Mouse (Mus musculus): ENCODE results near the gene Fanci. TPM values are rescaled to one million over a fixed set of nuclear protein-coding genes. Genes with fewer than 3 reads are reported as not detected.
A peak's percentile ranks its signal among the peaks of the same experiment; 100 is the strongest.

Gene Fanci
- total RNA-seq, 2 experiments from 2014 or later, result 0.55 to 1.5 TPM

GRCm38 (mm10) chr7:79447048-79447447, 55.3 kb downstream of the Fanci start:
- DNase-seq, result no peak
- intact Hi-C loops (cut with DNase I), result no loop called here

GRCm38 (mm10) chr7:79447486-79447885, 55.8 kb downstream of the Fanci start:
- intact Hi-C loops (cut with DNase I), result no loop called here
- no peak for DNase-seq

GRCm38 (mm10) chr7:79461721-79462120, 70.0 kb downstream of the Fanci start:
- DNase-seq, result no peak
- intact Hi-C loops (cut with DNase I), result loop anchor here (10.0 kb wide), 1 partner anchor 187 kb away; the partner anchor contains the start of gene Abhd2

- no peak for DNase-seq
- intact Hi-C loops (cut with DNase I), result loop anchor here (10.0 kb wide), 1 partner anchor 189 kb away; the partner anchor contains the start of gene Abhd2
Observed at GRCm38 (mm10) chr7:79463376-79464077, 71.8 kb downstream of the Fanci start.

GRCm38 (mm10) chr7:79464776-79465420, 73.2 kb downstream of the Fanci start:
- DNase-seq, result peak; percentile 9 to 15
- intact Hi-C loops (cut with DNase I), result loop anchor here (5.0 to 10.0 kb wide), 3 partner anchors 73 to 323 kb away; partner anchors contain the start of genes Abhd2 and Fanci

GRCm38 (mm10) chr7:79465461-79466044, 73.8 kb downstream of the Fanci start:
- DNase-seq, result no peak
- intact Hi-C loops (cut with DNase I), result loop anchor here (5.0 to 10.0 kb wide), 3 partner anchors 73 to 323 kb away; partner anchors contain the start of genes Abhd2 and Fanci

GRCm38 (mm10) chr7:79466053-79466901, 74.5 kb downstream of the Fanci start, which contains the start of gene Polg:
Gene Polg, minus strand, starts transcription at chr7:79466362.
- intact Hi-C loops (cut with DNase I), result loop anchor here (5.0 to 10.0 kb wide), 3 partner anchors 74 to 324 kb away; partner anchors contain the start of genes Abhd2 and Fanci
- DNase-seq, result peak; percentile 99

- DNase-seq, result no peak
- intact Hi-C loops (cut with DNase I), result loop anchor here (5.0 to 10.0 kb wide), 3 partner anchors 76 to 326 kb away; partner anchors contain the start of genes Abhd2 and Fanci
Observed at GRCm38 (mm10) chr7:79467951-79468350, 76.2 kb downstream of the Fanci start.

GRCm38 (mm10) chr7:79468994-79469393, 77.3 kb downstream of the Fanci start:
- intact Hi-C loops (cut with DNase I), result loop anchor here (5.0 to 10.0 kb wide), 3 partner anchors 77 to 327 kb away; partner anchors contain the start of genes Abhd2 and Fanci
- no peak for DNase-seq

- no peak for DNase-seq
- intact Hi-C loops (cut with DNase I), result loop anchor here (5.0 to 10.0 kb wide), 4 partner anchors 77 to 327 kb away; partner anchors contain the start of genes Abhd2 and Fanci
Observed at GRCm38 (mm10) chr7:79469766-79470165, 78.0 kb downstream of the Fanci start.

- no peak for DNase-seq
- intact Hi-C loops (cut with DNase I), result loop anchor here (5.0 kb wide), 1 partner anchor 98 kb away; no protein-coding TSS in a partner anchor
Observed at GRCm38 (mm10) chr7:79470718-79471117, 79.0 kb downstream of the Fanci start.

GRCm38 (mm10) chr7:79471436-79471835, 79.7 kb downstream of the Fanci start:
- intact Hi-C loops (cut with DNase I), result loop anchor here (5.0 kb wide), 1 partner anchor 99 kb away; no protein-coding TSS in a partner anchor
- DNase-seq, result no peak

- intact Hi-C loops (cut with DNase I), result loop anchor here (5.0 kb wide), 1 partner anchor 100 kb away; no protein-coding TSS in a partner anchor
- no peak for DNase-seq
Observed at GRCm38 (mm10) chr7:79472792-79473191, 81.1 kb downstream of the Fanci start.

- DNase-seq, result no peak
- intact Hi-C loops (cut with DNase I), result loop anchor here (5.0 kb wide), 1 partner anchor 101 kb away; no protein-coding TSS in a partner anchor
Observed at GRCm38 (mm10) chr7:79473496-79474194, 81.9 kb downstream of the Fanci start.

- DNase-seq, result no peak
- intact Hi-C loops (cut with DNase I), result loop anchor here (5.0 kb wide), 1 partner anchor 103 kb away; no protein-coding TSS in a partner anchor
Observed at GRCm38 (mm10) chr7:79474831-79475399, 83.2 kb downstream of the Fanci start.

GRCm38 (mm10) chr7:79486528-79486927, 94.8 kb downstream of the Fanci start:
- DNase-seq, result no peak
- intact Hi-C loops (cut with DNase I), result no loop called here

GRCm38 (mm10) chr7:79493915-79494314, 102.2 kb downstream of the Fanci start:
- DNase-seq, result peak; percentile 52 to 65
- intact Hi-C loops (cut with DNase I), result no loop called here
